Mouse (Mus musculus) frontal cortex, postnatal 25 days (tissue): ENCODE measurements around the gene Aknad1.

ENCODE experiments used
- DNase-seq, 2 experiments: peaks; one replicate each; pipeline ENCODE4 v3.0.0; 2022; ENCODE audit warnings: low spot score in 2 of 2

Aknad1 gene

GRCm38 (mm10) chr3:108739045-108739708, at the start of gene Aknad1:
TSS of gene Aknad1 (plus strand) at chr3:108739658.
- no peak for DNase-seq

GRCm38 (mm10) chr3:108689979-108690378, 49.5 kb upstream of the Aknad1 start:
- DNase-seq, result no peak

GRCm38 (mm10) chr3:108694321-108694720, 45.1 kb upstream of the Aknad1 start:
- DNase-seq, result no peak

GRCm38 (mm10) chr3:108698662-108699061, 40.8 kb upstream of the Aknad1 start:
- DNase-seq, result no peak

DNA sequence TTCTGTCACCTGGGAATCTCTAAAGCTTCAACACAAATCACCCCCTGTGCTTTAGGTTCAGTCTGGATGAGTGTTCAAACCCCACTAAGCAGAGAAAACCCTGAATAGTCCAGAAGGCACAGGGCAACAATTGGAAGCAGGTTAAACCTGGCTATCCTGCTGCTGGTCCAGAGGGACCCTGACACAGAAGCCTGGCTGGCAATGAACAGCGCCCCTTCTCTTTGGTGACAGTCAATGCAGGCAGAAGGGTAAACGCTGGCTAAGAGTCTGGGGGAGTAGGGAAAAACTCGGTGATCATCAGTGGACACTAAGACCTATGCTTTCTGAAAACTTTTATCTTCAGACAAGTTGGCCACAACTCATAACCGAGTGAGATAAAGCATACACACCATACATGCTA, 39.7 kb upstream of the Aknad1 start:
- no peak for DNase-seq

- DNase-seq, result no peak
These were observed 38.2 kb upstream of the Aknad1 start for GRCm38 (mm10) chr3:108701256-108701655.

GRCm38 (mm10) chr3:108702789-108703188, 36.7 kb upstream of the Aknad1 start:
- no peak for DNase-seq

DNA sequence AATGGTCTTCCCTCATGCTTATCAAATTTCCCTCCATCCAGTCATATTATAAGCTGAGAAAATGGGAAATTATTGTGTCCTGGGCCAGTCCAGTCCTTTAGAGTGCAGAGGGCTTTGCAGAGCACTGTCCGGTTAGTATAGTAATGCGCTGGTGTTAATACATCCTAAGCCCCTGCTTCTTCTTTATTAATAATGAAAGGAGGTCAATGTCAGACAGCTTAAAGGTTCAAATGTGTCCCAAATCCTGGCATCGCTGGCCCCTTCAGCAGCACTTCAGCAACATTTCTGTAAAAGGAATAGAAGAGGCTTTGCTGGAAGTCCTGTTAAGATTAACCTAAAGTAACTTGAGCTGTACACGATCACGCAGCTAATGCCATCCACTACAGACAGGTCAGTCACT, 28.2 kb upstream of the Aknad1 start:
- no peak for DNase-seq

GRCm38 (mm10) chr3:108713065-108713675, 26.3 kb upstream of the Aknad1 start:
- no peak for DNase-seq

DNA sequence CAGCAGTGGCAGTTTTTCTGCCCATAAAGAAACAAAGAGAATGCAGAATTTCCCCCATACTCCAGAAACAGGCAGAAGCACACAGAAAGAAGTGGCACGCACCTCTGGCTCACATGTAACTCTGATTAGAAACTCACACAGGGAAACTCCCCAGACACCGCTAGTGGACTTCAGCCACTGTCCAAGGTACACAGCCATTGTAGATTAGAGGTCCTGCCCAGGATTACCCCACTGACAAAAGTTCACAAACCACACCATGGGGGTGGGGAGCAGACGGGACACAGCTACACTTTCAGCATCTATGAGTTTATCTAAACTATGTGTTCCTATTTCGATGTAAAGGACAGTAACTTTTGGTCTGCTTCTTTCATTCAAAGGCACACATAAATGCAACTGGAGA, 24.6 kb upstream of the Aknad1 start:
- no peak for DNase-seq

DNA sequence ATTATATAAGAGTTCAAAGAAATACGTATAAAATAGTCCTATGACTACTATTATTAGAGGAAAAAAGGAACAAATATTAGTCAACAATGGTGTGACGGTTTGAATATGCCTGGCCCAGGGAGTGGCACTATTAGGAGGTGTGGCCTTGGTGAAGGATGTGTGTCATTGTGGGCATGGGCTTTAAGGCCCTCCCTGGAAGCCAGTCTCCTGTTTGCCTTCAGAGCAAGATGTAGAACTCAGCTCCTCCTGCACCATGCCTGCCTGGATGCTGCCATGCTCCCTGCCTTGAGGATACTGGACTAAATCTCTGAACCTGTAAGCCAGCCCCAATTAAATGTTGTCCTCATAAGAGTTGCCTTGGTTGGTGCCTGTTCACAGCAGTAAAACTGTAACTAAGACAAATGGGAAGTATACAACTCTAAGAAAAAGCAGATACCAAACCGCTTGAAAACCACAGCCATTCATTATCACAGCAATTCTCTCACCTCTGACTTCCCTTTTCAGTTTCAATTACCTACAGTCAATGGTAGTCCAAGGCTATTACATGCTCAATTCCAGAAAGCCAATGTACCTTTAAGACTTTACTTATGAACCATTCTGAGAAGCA, 21.5 kb upstream of the Aknad1 start:
- DNase-seq, result no peak

- DNase-seq, result no peak
These were observed 20.1 kb upstream of the Aknad1 start for GRCm38 (mm10) chr3:108719357-108719756.

DNA sequence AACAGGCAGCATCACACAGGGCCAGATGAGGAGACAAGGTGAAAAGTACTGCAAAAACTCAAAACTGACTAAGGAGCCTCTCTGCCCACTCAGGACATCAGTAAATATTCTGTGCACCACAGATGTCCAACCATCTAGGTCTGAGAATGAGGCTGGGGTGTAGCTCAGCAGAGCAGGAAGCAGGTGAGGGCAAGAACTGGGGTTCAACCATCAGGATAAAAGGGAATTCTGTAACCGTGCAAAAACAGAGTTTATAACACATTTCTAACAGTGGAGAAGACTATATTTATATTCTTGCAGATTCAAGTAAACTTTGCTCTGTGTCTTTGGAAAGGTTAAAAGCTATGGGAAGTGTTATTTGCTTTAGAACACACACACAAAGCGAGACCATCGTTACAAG, 19.7 kb upstream of the Aknad1 start:
- no peak for DNase-seq

- peak; percentile 25 to 28 for DNase-seq
These were observed 18.1 kb upstream of the Aknad1 start for GRCm38 (mm10) chr3:108721076-108721991.

GRCm38 (mm10) chr3:108722036-108722872, 17.2 kb upstream of the Aknad1 start, which contains the start of gene Gpsm2:
TSS of gene Gpsm2 (minus strand) at chr3:108722309.
- DNase-seq, result peak; percentile 79 to 93

GRCm38 (mm10) chr3:108726413-108726812, 13.0 kb upstream of the Aknad1 start:
- no peak for DNase-seq

DNA sequence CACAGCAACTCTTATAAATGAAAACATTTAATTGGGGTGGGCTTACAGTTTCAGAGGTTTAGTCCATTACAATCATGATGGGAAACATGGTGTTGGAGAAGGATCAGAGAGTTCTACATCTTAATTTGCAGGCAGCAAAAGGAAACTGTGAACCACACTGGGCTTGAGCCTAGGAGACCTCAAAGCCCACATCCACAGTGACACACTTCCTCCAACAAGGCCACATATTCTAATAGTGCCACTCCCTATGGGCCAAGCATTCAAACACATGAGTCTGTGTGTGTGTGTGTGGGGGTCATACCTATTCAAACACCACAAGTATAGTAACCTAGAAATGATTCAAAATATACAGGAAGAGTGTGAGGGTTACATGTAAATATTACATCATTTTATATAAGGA, 12.1 kb upstream of the Aknad1 start:
- no peak for DNase-seq

DNA sequence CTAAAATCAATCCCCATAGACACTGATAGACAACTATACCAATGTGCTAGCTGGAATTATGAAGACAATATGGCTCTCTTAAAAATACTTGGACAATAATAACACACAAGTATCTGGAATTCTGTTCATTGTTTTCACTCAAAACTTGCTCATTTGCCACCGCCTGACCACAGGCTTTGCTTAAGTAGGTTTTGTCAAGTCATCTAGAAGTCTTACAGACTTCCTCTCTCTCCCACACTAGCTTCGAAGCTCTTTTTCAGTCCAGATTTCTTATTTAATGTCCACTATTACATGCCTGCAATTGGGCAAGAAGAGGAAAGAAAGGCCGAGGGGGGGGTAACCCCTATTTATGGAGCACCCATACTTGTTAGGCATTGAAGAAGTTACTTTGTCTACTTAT, 11.7 kb upstream of the Aknad1 start:
- DNase-seq, result no peak

GRCm38 (mm10) chr3:108730316-108730715, 9.1 kb upstream of the Aknad1 start:
- DNase-seq, result no peak

DNA sequence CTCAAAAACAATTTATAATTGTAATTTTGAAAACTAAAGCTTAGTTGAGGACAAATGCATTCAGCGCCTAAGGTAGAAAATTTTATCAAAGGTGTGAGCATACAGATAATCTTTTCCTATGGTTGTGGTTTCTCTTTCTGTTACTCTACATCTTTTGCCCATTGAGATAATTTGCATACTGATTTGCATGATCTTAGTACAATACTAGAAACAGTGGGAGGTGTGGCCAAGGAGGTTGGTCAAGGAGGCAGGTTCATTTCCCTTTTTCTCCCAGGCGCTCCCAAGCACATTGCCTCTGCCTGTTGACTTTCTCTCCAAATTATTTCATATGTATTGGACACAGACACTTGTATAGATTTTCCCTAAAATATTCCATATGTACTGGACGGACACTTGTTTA, 1.7 kb upstream of the Aknad1 start:
- no peak for DNase-seq

GRCm38 (mm10) chr3:108744060-108744459, 4.6 kb downstream of the Aknad1 start:
- no peak for DNase-seq
